Mouse (Mus musculus): ENCODE measurements at regions not wholly inside any gene's neighbourhood (a gene's known extent, or its start where the extent isn't known, plus 50 kb on each side); places are given as distances from the start of the nearest gene placed in this dataset.

DNA sequence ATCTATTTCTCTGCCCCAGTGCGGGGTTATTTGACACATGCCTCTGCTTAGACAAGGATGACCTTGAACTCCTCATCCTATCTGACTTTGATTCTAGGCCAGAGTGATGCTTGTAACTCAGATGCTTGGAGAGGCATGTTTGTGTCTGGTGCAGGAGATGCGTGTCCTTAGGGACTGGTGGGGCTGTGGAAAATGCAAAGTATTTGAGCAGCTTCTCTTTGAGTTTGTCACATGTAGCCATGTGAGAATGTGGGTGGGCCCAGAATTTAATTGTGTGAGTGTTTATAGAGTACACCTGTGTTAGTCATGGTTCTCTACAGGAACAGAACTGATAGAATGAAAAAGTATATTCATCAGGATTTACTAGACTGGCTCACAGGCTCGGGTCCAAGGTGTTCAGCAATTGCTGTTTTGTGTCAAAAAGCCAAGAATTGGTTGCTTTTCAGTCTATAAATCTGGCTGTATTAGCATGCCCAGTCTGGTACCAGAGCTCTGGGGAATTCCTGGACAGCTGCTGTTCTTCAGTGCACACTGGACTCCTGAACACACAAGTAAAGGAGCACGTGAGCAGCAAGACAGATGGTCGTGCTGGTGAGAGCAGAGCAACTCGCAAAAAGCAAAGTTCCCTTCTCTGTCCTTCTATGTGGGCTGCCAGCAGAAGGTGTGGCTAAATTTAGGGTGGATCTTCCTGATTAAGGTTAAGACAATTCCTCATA, 54.5 kb upstream of the Ube2e1 start:
- no peak for TF ChIP-seq CTCF (IDR thresholded peaks at IDR 0.05)
- intact Hi-C loops (cut with DNase I): no loop called here
- no peak for DNase-seq
- H3K4me3 ChIP-seq: no peak overlapping the region
- no peak overlapping the region for H3K27ac ChIP-seq
